Mouse (Mus musculus): ENCODE measurements at regions not wholly inside any gene's neighbourhood (a gene's known extent, or its start where the extent isn't known, plus 50 kb on each side); places are given as distances from the start of the nearest gene placed in this dataset.

DNA sequence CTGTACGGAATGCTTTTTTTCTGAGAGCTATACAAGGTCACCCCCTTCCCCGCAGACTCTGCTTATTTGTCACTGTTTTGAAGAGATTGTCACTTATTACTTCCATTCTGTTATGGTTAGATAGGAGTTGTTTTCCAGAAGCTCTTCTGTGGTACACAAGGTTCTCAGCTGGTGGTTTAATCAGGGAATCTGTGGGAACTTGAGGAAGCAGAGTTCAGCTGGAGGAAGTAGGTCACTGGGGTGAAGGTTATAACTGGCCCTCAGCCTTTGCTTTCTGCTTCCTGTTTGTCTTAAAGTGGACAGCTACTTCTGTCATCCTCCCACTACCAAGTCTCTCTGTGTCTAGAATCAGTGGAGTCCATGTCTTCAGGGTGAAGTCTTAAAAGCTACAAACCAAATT, 143.4 kb upstream of the Gm10131 start:
- TF ChIP-seq CTCF (IDR thresholded peaks at IDR 0.05; ENCODE audit: borderline replicate concordance, extremely low read depth, insufficient read depth, insufficient read length): no peak
- no peak for TF ChIP-seq POLR2A (IDR thresholded peaks at IDR 0.05; ENCODE audit: borderline replicate concordance, extremely low read depth, insufficient read depth, insufficient read length, poor library complexity, severe bottlenecking)

Data from brain, embryonic 14.5 days (tissue).